ENCODE assay signal across 25 mouse cellular contexts in the genomic region with DNA sequence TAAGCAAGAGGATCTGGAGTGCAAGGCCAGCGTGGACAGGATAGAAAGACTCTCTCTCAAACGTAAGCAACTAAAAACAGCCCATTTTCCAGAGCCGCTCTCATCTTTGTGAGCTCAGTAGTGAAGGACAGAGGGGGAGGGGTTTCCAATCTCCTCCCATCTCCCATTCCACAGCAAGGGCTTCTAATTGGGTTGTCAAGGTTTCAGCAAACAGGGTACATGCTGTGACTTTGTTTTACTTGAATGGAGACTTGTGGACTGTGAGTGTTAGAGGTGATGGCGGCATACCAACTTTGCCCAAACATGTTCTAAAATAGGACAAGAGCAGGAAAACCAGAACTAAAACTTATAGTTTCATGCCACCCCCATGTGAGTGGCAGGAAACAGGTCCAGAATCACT. TPM values are rescaled to one million over a fixed set of nuclear protein-coding genes. Genes with fewer than 3 reads are reported as not detected.
A peak's percentile ranks its signal among the peaks of the same experiment; 100 is the strongest.
DNase-seq lines count a peak whose midpoint lies in the region; ATAC-seq and TF ChIP-seq lines count a peak whose summit lies in the region.
"Had no signal": no experiment of that assay in that cellular context is flagged by ENCODE, and none has a peak within 500 bp of the region (broad histone marks: within the 10 kb centered on the region; RNA-seq: fewer than 3 reads in every experiment).

No protein-coding gene starts in this region.

- TF ChIP-seq CTCF in forebrain, postnatal 0 days (IDR thresholded peaks at IDR 0.05; ENCODE audit: low read depth), result no peak
- no peak for TF ChIP-seq CTCF in midbrain, postnatal 0 days (IDR thresholded peaks at IDR 0.05)

- WGBS in forebrain, postnatal 0 days, result 12% methylated on average over 4 of the region's 4 CpGs
- WGBS in forebrain, embryonic 11.5 days, result 11% methylated on average over 4 of the region's 4 CpGs
- 36% methylated on average over 4 of the region's 4 CpGs for WGBS in midbrain, postnatal 0 days
- WGBS in midbrain, embryonic 11.5 days, result 34% methylated on average over 4 of the region's 4 CpGs
- 29% methylated on average over 4 of the region's 4 CpGs for WGBS in hindbrain, embryonic 16.5 days

- no peak overlapping the region for H3K27ac ChIP-seq in forebrain, postnatal 0 days (ENCODE audit: low read depth, low read length)
- H3K27ac ChIP-seq in forebrain, embryonic 11.5 days (ENCODE audit: low read depth, low read length), result no peak overlapping the region
- no peak overlapping the region for H3K27ac ChIP-seq in midbrain, postnatal 0 days (ENCODE audit: low read depth, low read length)
- no peak overlapping the region for H3K27ac ChIP-seq in midbrain, embryonic 11.5 days (ENCODE audit: low read depth, low read length)
- H3K27ac ChIP-seq in hindbrain, embryonic 16.5 days (ENCODE audit: low read depth, low read length), result no peak overlapping the region
- H3K27ac ChIP-seq: embryonic facial prominence, embryonic 13.5 days; heart, adult 2 months; limb, embryonic 13.5 days; liver, embryonic 13.5 days; lung, embryonic 15.5 days had no signal

- H3K4me2 ChIP-seq in forebrain, postnatal 0 days (ENCODE audit: low read depth), result no peak overlapping the region
- no peak overlapping the region for H3K4me2 ChIP-seq in forebrain, embryonic 11.5 days (ENCODE audit: low read depth, low read length, severe bottlenecking)
- no peak overlapping the region for H3K4me2 ChIP-seq in midbrain, postnatal 0 days (ENCODE audit: low read depth, low read length, poor library complexity, severe bottlenecking)
- H3K4me2 ChIP-seq in midbrain, embryonic 11.5 days, result no peak overlapping the region
- H3K4me2 ChIP-seq in hindbrain, embryonic 16.5 days (ENCODE audit: low read length), result no peak overlapping the region
- H3K4me2 ChIP-seq: embryonic facial prominence, embryonic 13.5 days; limb, embryonic 13.5 days; liver, embryonic 13.5 days; lung, embryonic 15.5 days had no signal

- peaks cover 55% of the 10 kb centered on the region for H3K36me3 ChIP-seq in forebrain, postnatal 0 days (ENCODE audit: insufficient read depth)
- peaks cover 4% of the 10 kb centered on the region for H3K36me3 ChIP-seq in forebrain, embryonic 11.5 days (ENCODE audit: control insufficient read depth, insufficient read depth, low read length)
- peaks cover 34% of the 10 kb centered on the region for H3K36me3 ChIP-seq in midbrain, postnatal 0 days (ENCODE audit: insufficient read depth, low read length)
- H3K36me3 ChIP-seq in midbrain, embryonic 11.5 days (ENCODE audit: control insufficient read depth, insufficient read depth, low read length), result peaks cover 15% of the 10 kb centered on the region; the same call in 1 of the 2 replicates
- peaks cover 31% of the 10 kb centered on the region for H3K36me3 ChIP-seq in hindbrain, embryonic 16.5 days (ENCODE audit: control insufficient read depth, insufficient read depth, low read length)

- no peaks in the 10 kb centered on the region for H3K27me3 ChIP-seq in forebrain, postnatal 0 days (ENCODE audit: insufficient read depth, low read length)
- no peaks in the 10 kb centered on the region for H3K27me3 ChIP-seq in forebrain, embryonic 11.5 days (ENCODE audit: control insufficient read depth, insufficient read depth, low read length)
- H3K27me3 ChIP-seq in midbrain, postnatal 0 days (ENCODE audit: insufficient read depth, low read length), result no peaks in the 10 kb centered on the region
- no peaks in the 10 kb centered on the region for H3K27me3 ChIP-seq in midbrain, embryonic 11.5 days (ENCODE audit: control insufficient read depth, insufficient read depth, low read length)
- no peaks in the 10 kb centered on the region for H3K27me3 ChIP-seq in hindbrain, embryonic 16.5 days (replicated peaks; ENCODE audit: control insufficient read depth, insufficient read depth, low read length)
- H3K27me3 ChIP-seq: embryonic facial prominence, embryonic 13.5 days; limb, embryonic 13.5 days; liver, embryonic 13.5 days; lung, embryonic 15.5 days had no signal

- no peak overlapping the region for H3K4me3 ChIP-seq in forebrain, postnatal 0 days (ENCODE audit: low read depth, low read length)
- H3K4me3 ChIP-seq in forebrain, embryonic 11.5 days (ENCODE audit: low read depth, low read length), result no peak overlapping the region
- H3K4me3 ChIP-seq in midbrain, postnatal 0 days (ENCODE audit: low read depth, low read length), result no peak overlapping the region
- no peak overlapping the region for H3K4me3 ChIP-seq in midbrain, embryonic 11.5 days (ENCODE audit: low read depth, low read length)
- H3K4me3 ChIP-seq in hindbrain, embryonic 16.5 days (ENCODE audit: low read length), result no peak overlapping the region
- H3K4me3 ChIP-seq: embryonic facial prominence, embryonic 13.5 days; heart, adult 2 months; limb, embryonic 13.5 days; liver, embryonic 13.5 days; lung, embryonic 15.5 days; midbrain, embryonic 10.5 days had no signal

- H3K9me3 ChIP-seq in forebrain, postnatal 0 days (ENCODE audit: low read length), result no peaks in the 10 kb centered on the region
- no peaks in the 10 kb centered on the region for H3K9me3 ChIP-seq in forebrain, embryonic 11.5 days (ENCODE audit: control insufficient read depth, low read length)
- no peaks in the 10 kb centered on the region for H3K9me3 ChIP-seq in midbrain, postnatal 0 days (ENCODE audit: low read length)
- no peaks in the 10 kb centered on the region for H3K9me3 ChIP-seq in midbrain, embryonic 11.5 days (ENCODE audit: control insufficient read depth, low read length)
- no peaks in the 10 kb centered on the region for H3K9me3 ChIP-seq in hindbrain, embryonic 16.5 days (ENCODE audit: control insufficient read depth, low read length)
- H3K9me3 ChIP-seq: embryonic facial prominence, embryonic 13.5 days; G1E; limb, embryonic 13.5 days; liver, embryonic 13.5 days; lung, embryonic 15.5 days; midbrain, embryonic 10.5 days had no signal

- H3K9ac ChIP-seq in forebrain, postnatal 0 days, result no peak overlapping the region
- H3K9ac ChIP-seq in forebrain, embryonic 11.5 days (ENCODE audit: low read length), result no peak overlapping the region
- no peak overlapping the region for H3K9ac ChIP-seq in midbrain, postnatal 0 days (replicated peaks; ENCODE audit: low read length, poor library complexity, severe bottlenecking)
- H3K9ac ChIP-seq in midbrain, embryonic 11.5 days (ENCODE audit: low read length), result no peak overlapping the region
- H3K9ac ChIP-seq in hindbrain, embryonic 16.5 days (ENCODE audit: low read depth, low read length), result no peak overlapping the region
- H3K9ac ChIP-seq: embryonic facial prominence, embryonic 13.5 days; limb, embryonic 13.5 days; liver, embryonic 13.5 days; lung, embryonic 15.5 days had no signal

- peak; percentile 61 for ATAC-seq in forebrain, postnatal 0 days
- ATAC-seq in forebrain, embryonic 11.5 days (replicated peaks; ENCODE audit: low FRiP score), result no peak
- no peak for ATAC-seq in midbrain, postnatal 0 days (ENCODE audit: low FRiP score)
- no peak for ATAC-seq in midbrain, embryonic 11.5 days (ENCODE audit: low FRiP score)
- peak; percentile 58; the same call in 1 of the 2 replicates for ATAC-seq in hindbrain, embryonic 16.5 days
- ATAC-seq: intestine, embryonic 16.5 days had no signal

- no peaks in the 10 kb centered on the region for H3K4me1 ChIP-seq in forebrain, postnatal 0 days (ENCODE audit: insufficient read depth)
- peaks cover 5% of the 10 kb centered on the region; the same call in 1 of the 2 replicates for H3K4me1 ChIP-seq in forebrain, embryonic 11.5 days (replicated peaks; ENCODE audit: control insufficient read depth, insufficient read depth, low read length)
- H3K4me1 ChIP-seq in midbrain, postnatal 0 days (ENCODE audit: insufficient read depth, low read length), result no peaks in the 10 kb centered on the region
- H3K4me1 ChIP-seq in midbrain, embryonic 11.5 days (ENCODE audit: control insufficient read depth, insufficient read depth, low read length), result no peaks in the 10 kb centered on the region
- H3K4me1 ChIP-seq in hindbrain, embryonic 16.5 days (ENCODE audit: control insufficient read depth, insufficient read depth, low read depth, low read length), result no peaks in the 10 kb centered on the region
- H3K4me1 ChIP-seq: limb, embryonic 13.5 days; lung, embryonic 15.5 days had no signal

- DNase-seq in forebrain, postnatal 0 days, result peak; percentile 19
- DNase-seq in forebrain, embryonic 11.5 days (ENCODE audit: low spot score), result no peak
- peak; percentile 45 for DNase-seq in midbrain, postnatal 0 days (ENCODE audit: low spot score)
- no peak for DNase-seq in midbrain, embryonic 11.5 days (ENCODE audit: low spot score, missing footprints)
- peak; percentile 43 for DNase-seq in Muller cell, postnatal 12 days (ENCODE audit: inconsistent ontology term)
- DNase-seq in urinary bladder, postnatal 36 days (ENCODE audit: low spot score in 2 of 2), result no peak
- DNase-seq: adrenal gland, postnatal 36 days; cerebellum, adult 2 months; cerebellum, postnatal 36 days; gastrocnemius, postnatal 25 days; heart, adult 2 months; heart, postnatal 4 days; kidney, postnatal 4 days; liver, embryonic 13.5 days; lung, postnatal 4 days; spleen, adult 18-20 months; thymus, adult 2 months had no signal

RNA-seq across cellular contexts. Expression of gene Tecta, which starts 39.7 kb away (rescaled TPM):
- total RNA-seq in forebrain, postnatal 0 days (2014; rRNA removed), result 0.43 and 0.46 TPM in 2 replicates
- polyA plus RNA-seq in forebrain, postnatal 0 days (2015; fragmentation: Nextera tagmentation; extraction: Ambion mirVana), result 0.31 and 0.36 TPM in 2 replicates
- polyA plus RNA-seq in forebrain, embryonic 11.5 days (2014; fragmentation: Nextera tagmentation; extraction: Ambion mirVana), result 0.15 and 0.16 TPM in 2 replicates
- total RNA-seq in midbrain, postnatal 0 days (2014; rRNA removed), result 0.33 and 0.52 TPM in 2 replicates
- 0.45 and 0.84 TPM in 2 replicates for polyA plus RNA-seq in midbrain, postnatal 0 days (2015; fragmentation: Nextera tagmentation; extraction: Ambion mirVana)
- polyA plus RNA-seq in midbrain, embryonic 11.5 days (2014; fragmentation: Nextera tagmentation; extraction: Ambion mirVana), result 0.29 and 0.45 TPM in 2 replicates
- 0.41 and 0.43 TPM in 2 replicates for polyA plus RNA-seq in hindbrain, embryonic 16.5 days (2015; fragmentation: Nextera tagmentation; extraction: Ambion mirVana)
- polyA plus RNA-seq: G1E; heart, embryonic 14.5 days; lung, embryonic 15.5 days had no signal

Comparison
In these comparisons a context has a peak if more than half of its experiments do, and no peak if none do; other contexts are left out.
1. ATAC-seq: peak in forebrain, postnatal 0 days (single experiment) and hindbrain, embryonic 16.5 days (single experiment); none in forebrain, embryonic 11.5 days (single experiment), midbrain, postnatal 0 days (single experiment) and midbrain, embryonic 11.5 days (single experiment).
2. DNase-seq: peak in forebrain, postnatal 0 days (single experiment), midbrain, postnatal 0 days (single experiment) and Muller cell, postnatal 12 days (single experiment); none in forebrain, embryonic 11.5 days (single experiment), midbrain, embryonic 11.5 days (single experiment) and urinary bladder, postnatal 36 days (0 of 2).